In genomic region chr17:57031661-57032420, GRCm38 (mm10) we compare ENCODE assay signal across 8 mouse cellular contexts. TPM values are rescaled to one million over a fixed set of nuclear protein-coding genes. Genes with fewer than 3 reads are reported as not detected.
DNase-seq lines count a peak whose midpoint lies in the region; ATAC-seq and TF ChIP-seq lines count a peak whose summit lies in the region.

No protein-coding gene starts in this region.

- under 1% methylated on average over 30 of the region's 38 CpGs for WGBS in embryonic facial prominence, embryonic 14.5 days
- WGBS in heart, adult 2 months: under 1% methylated on average over 38 of the region's 38 CpGs
- WGBS in limb, embryonic 13.5 days: under 1% methylated on average over 38 of the region's 38 CpGs
- under 1% methylated on average over 38 of the region's 38 CpGs for WGBS in midbrain, embryonic 16.5 days

- H3K4me3 ChIP-seq in embryonic facial prominence, embryonic 14.5 days (ENCODE audit: low read depth, low read length): peak overlapping the region; percentile 99
- peak overlapping the region; percentile 50 for H3K4me3 ChIP-seq in heart, adult 2 months
- H3K4me3 ChIP-seq in limb, embryonic 13.5 days: peak overlapping the region; percentile 91
- H3K4me3 ChIP-seq in midbrain, embryonic 16.5 days (ENCODE audit: low read depth, low read length): peak overlapping the region; percentile 89

- peak overlapping the region; percentile 66 for H3K4me2 ChIP-seq in embryonic facial prominence, embryonic 14.5 days (ENCODE audit: low read depth, low read length)
- peak overlapping the region; percentile 70 for H3K4me2 ChIP-seq in limb, embryonic 13.5 days (replicated peaks)
- H3K4me2 ChIP-seq in midbrain, embryonic 16.5 days (ENCODE audit: low read length): peak overlapping the region; percentile 63

- peak overlapping the region; percentile 92 for H3K27ac ChIP-seq in embryonic facial prominence, embryonic 14.5 days (replicated peaks; ENCODE audit: low read depth, low read length)
- peak overlapping the region; percentile 84 for H3K27ac ChIP-seq in heart, adult 2 months
- H3K27ac ChIP-seq in limb, embryonic 13.5 days: peak overlapping the region; percentile 85
- H3K27ac ChIP-seq in midbrain, embryonic 16.5 days (ENCODE audit: low read length): peak overlapping the region; percentile 79

- intact Hi-C loops in heart, adult 2 months (cut with DNase I): loop anchor here (1.0 to 2.0 kb wide), 3 partner anchors 21 to 41 kb away; partner anchors contain the start of genes Clpp, Gm17949 and Gtf2f1

- no peaks in the 10 kb centered on the region for H3K27me3 ChIP-seq in embryonic facial prominence, embryonic 14.5 days (replicated peaks; ENCODE audit: control insufficient read depth, insufficient read depth, low read length)
- no peaks in the 10 kb centered on the region for H3K27me3 ChIP-seq in heart, adult 2 months (ENCODE audit: control insufficient read depth, insufficient read depth, low read length)
- H3K27me3 ChIP-seq in limb, embryonic 13.5 days: 0 out of 2 replicates have a peak, but pooled peaks cover under 1% of the 10 kb centered on the region
- no peaks in the 10 kb centered on the region for H3K27me3 ChIP-seq in midbrain, embryonic 16.5 days (ENCODE audit: control insufficient read depth, insufficient read depth, low read depth, low read length)

- peak; percentile 66; the same call in 1 of the 2 replicates for TF ChIP-seq EP300 in heart, adult 2 months (IDR thresholded peaks at IDR 0.05; ENCODE audit: insufficient read depth, low read depth, low read length)

- TF ChIP-seq CTCF in heart, adult 2 months (IDR thresholded peaks at IDR 0.05): peak; percentile 24

- DNase-seq in 416B (ENCODE audit: low read depth): peak; percentile 100
- DNase-seq in adrenal gland, postnatal 4 days (ENCODE audit: low spot score in 2 of 2): peak; percentile 85 to 96
- DNase-seq in embryonic facial prominence, embryonic 14.5 days (ENCODE audit: low spot score): peak; percentile 100
- peak; percentile 98 to 100 for DNase-seq in heart, adult 2 months
- DNase-seq in kidney, adult 8-10 months: peak; percentile 100
- DNase-seq in spleen, postnatal 10 days (ENCODE audit: low spot score in 2 of 2): peak; percentile 98 to 100

- H3K79me2 ChIP-seq in heart, adult 2 months (replicated peaks; ENCODE audit: control insufficient read depth, insufficient read depth, low read length): peaks cover 2% of the 10 kb centered on the region

- no peaks in the 10 kb centered on the region for H3K9me3 ChIP-seq in embryonic facial prominence, embryonic 14.5 days (ENCODE audit: control insufficient read depth, low read length)
- no peaks in the 10 kb centered on the region for H3K9me3 ChIP-seq in limb, embryonic 13.5 days
- H3K9me3 ChIP-seq in midbrain, embryonic 16.5 days (replicated peaks; ENCODE audit: control insufficient read depth, low read length, poor library complexity, severe bottlenecking): no peaks in the 10 kb centered on the region

- peaks cover 19% of the 10 kb centered on the region for H3K36me3 ChIP-seq in embryonic facial prominence, embryonic 14.5 days (ENCODE audit: control insufficient read depth, insufficient read depth, low read length)
- H3K36me3 ChIP-seq in heart, adult 2 months (ENCODE audit: control insufficient read depth, insufficient read depth, low read length): no peaks in the 10 kb centered on the region
- H3K36me3 ChIP-seq in limb, embryonic 13.5 days: peaks cover 23% of the 10 kb centered on the region
- peaks cover 8% of the 10 kb centered on the region; the same call in 1 of the 2 replicates for H3K36me3 ChIP-seq in midbrain, embryonic 16.5 days (ENCODE audit: control insufficient read depth, insufficient read depth, low read length)

- peak; percentile 95 for TF ChIP-seq POLR2A in heart, adult 2 months (IDR thresholded peaks at IDR 0.05; ENCODE audit: insufficient read depth, low read depth, low read length)

- H3K4me1 ChIP-seq in embryonic facial prominence, embryonic 14.5 days (ENCODE audit: control insufficient read depth, insufficient read depth, low read length): peaks cover 13% of the 10 kb centered on the region
- peaks cover 4% of the 10 kb centered on the region; the same call in 1 of the 2 replicates for H3K4me1 ChIP-seq in heart, adult 2 months (ENCODE audit: control insufficient read depth, insufficient read depth, low read length)
- peaks cover 21% of the 10 kb centered on the region for H3K4me1 ChIP-seq in limb, embryonic 13.5 days
- peaks cover 14% of the 10 kb centered on the region for H3K4me1 ChIP-seq in midbrain, embryonic 16.5 days (ENCODE audit: control insufficient read depth, insufficient read depth, low read length)

- peak; percentile 95 for ATAC-seq in embryonic facial prominence, embryonic 14.5 days (ENCODE audit: low read depth)
- ATAC-seq in limb, embryonic 13.5 days (ENCODE audit: low FRiP score, low read depth): peak; percentile 98
- ATAC-seq in midbrain, embryonic 16.5 days: peak; percentile 99

- H3K9ac ChIP-seq in embryonic facial prominence, embryonic 14.5 days (ENCODE audit: low read depth, low read length): peak overlapping the region; percentile 65
- H3K9ac ChIP-seq in heart, adult 2 months (ENCODE audit: low read depth, low read length): peak overlapping the region; percentile 54
- peak overlapping the region; percentile 65 for H3K9ac ChIP-seq in limb, embryonic 13.5 days
- peak overlapping the region; percentile 53; the same call in 1 of the 2 replicates for H3K9ac ChIP-seq in midbrain, embryonic 16.5 days (ENCODE audit: low read depth, low read length)

RNA-seq across cellular contexts. Expression of gene Khsrp, which starts 0.5 kb away (rescaled TPM):
- 100 to 1,000 TPM; 141 to 156 TPM for total RNA-seq in adrenal gland, postnatal 4 days (2021)
- 43.5 and 44.9 TPM in 2 replicates for polyA plus RNA-seq in embryonic facial prominence, embryonic 14.5 days (2014; fragmentation: Nextera tagmentation; extraction: Ambion mirVana)
- 10 to 100 TPM; 42.6 to 44.5 TPM for total RNA-seq in heart, adult 2 months (2021)
- polyA plus RNA-seq in heart, adult 2 months (2012; rRNA removed): 35.7 and 36.5 TPM in 2 replicates
- polyA plus RNA-seq in limb, embryonic 13.5 days (2015; fragmentation: Nextera tagmentation; extraction: Ambion mirVana): 46.0 and 46.3 TPM in 2 replicates
- 23.9 and 25.4 TPM in 2 replicates for polyA plus RNA-seq in midbrain, embryonic 16.5 days (2015; fragmentation: Nextera tagmentation; extraction: Ambion mirVana)

RNA-seq across cellular contexts. Expression of gene Slc25a41, which starts 9.6 kb away (rescaled TPM):
- total RNA-seq in adrenal gland, postnatal 4 days (2021): not detected
- polyA plus RNA-seq in embryonic facial prominence, embryonic 14.5 days (2014; fragmentation: Nextera tagmentation; extraction: Ambion mirVana): not detected in 2 replicates
- total RNA-seq in heart, adult 2 months (2021): not detected
- 0.18 TPM in 1 of 2 replicates, not detected in the other for polyA plus RNA-seq in heart, adult 2 months (2012; rRNA removed)
- not detected in 2 replicates for polyA plus RNA-seq in limb, embryonic 13.5 days (2015; fragmentation: Nextera tagmentation; extraction: Ambion mirVana)
- polyA plus RNA-seq in midbrain, embryonic 16.5 days (2015; fragmentation: Nextera tagmentation; extraction: Ambion mirVana): not detected in 2 replicates

RNA-seq across cellular contexts. Expression of gene Gm17949, which starts 20.6 kb away (rescaled TPM):
- total RNA-seq in adrenal gland, postnatal 4 days (2021): under 1 TPM; 0.25 to 0.45 TPM
- 0.19 and 0.41 TPM in 2 replicates for polyA plus RNA-seq in embryonic facial prominence, embryonic 14.5 days (2014; fragmentation: Nextera tagmentation; extraction: Ambion mirVana)
- under 1 TPM in 1 of 2 experiments, not detected in 1; 0.18 TPM for total RNA-seq in heart, adult 2 months (2021)
- polyA plus RNA-seq in heart, adult 2 months (2012; rRNA removed): not detected in 2 replicates
- 0.32 TPM in 1 of 2 replicates, not detected in the other for polyA plus RNA-seq in limb, embryonic 13.5 days (2015; fragmentation: Nextera tagmentation; extraction: Ambion mirVana)
- 0.41 and 0.88 TPM in 2 replicates for polyA plus RNA-seq in midbrain, embryonic 16.5 days (2015; fragmentation: Nextera tagmentation; extraction: Ambion mirVana)

RNA-seq across cellular contexts. Expression of gene Gtf2f1, which starts 20.8 kb away (rescaled TPM):
- 10 to 100 TPM; 55.7 to 58.6 TPM for total RNA-seq in adrenal gland, postnatal 4 days (2021)
- 55.4 and 55.5 TPM in 2 replicates for polyA plus RNA-seq in embryonic facial prominence, embryonic 14.5 days (2014; fragmentation: Nextera tagmentation; extraction: Ambion mirVana)
- 10 to 100 TPM; 20.7 TPM for total RNA-seq in heart, adult 2 months (2021)
- polyA plus RNA-seq in heart, adult 2 months (2012; rRNA removed): 12.3 and 14.3 TPM in 2 replicates
- 61.0 and 61.5 TPM in 2 replicates for polyA plus RNA-seq in limb, embryonic 13.5 days (2015; fragmentation: Nextera tagmentation; extraction: Ambion mirVana)
- 71.7 and 74.6 TPM in 2 replicates for polyA plus RNA-seq in midbrain, embryonic 16.5 days (2015; fragmentation: Nextera tagmentation; extraction: Ambion mirVana)

RNA-seq across cellular contexts. Expression of gene Crb3, which starts 27.1 kb away (rescaled TPM):
- 1 to 10 TPM; 2.6 to 7.3 TPM for total RNA-seq in adrenal gland, postnatal 4 days (2021)
- 5.5 and 8.1 TPM in 2 replicates for polyA plus RNA-seq in embryonic facial prominence, embryonic 14.5 days (2014; fragmentation: Nextera tagmentation; extraction: Ambion mirVana)
- not detected for total RNA-seq in heart, adult 2 months (2021)
- 0.26 and 1.2 TPM in 2 replicates for polyA plus RNA-seq in heart, adult 2 months (2012; rRNA removed)
- polyA plus RNA-seq in limb, embryonic 13.5 days (2015; fragmentation: Nextera tagmentation; extraction: Ambion mirVana): 1.7 and 2.9 TPM in 2 replicates
- 2.1 and 3.3 TPM in 2 replicates for polyA plus RNA-seq in midbrain, embryonic 16.5 days (2015; fragmentation: Nextera tagmentation; extraction: Ambion mirVana)

Comparison
In these comparisons a context has a peak if more than half of its experiments do, and no peak if none do; other contexts are left out.
1. Peak in every context shown above with its lines: DNase-seq, ATAC-seq, H3K4me3 ChIP-seq and H3K27ac ChIP-seq.